Mouse (Mus musculus) thymus, adult 2 months (tissue): Measurements from ENCODE around the gene Susd6.

Source experiments
- CTCF ChIP-seq: fragments of 200-500 bp; IDR thresholded peaks from 2 replicates; pipeline ENCODE4 v1.5.1; 2012; ENCODE audit warnings: mild to moderate bottlenecking, control low read depth, low read length, moderate library complexity, borderline replicate concordance; ENCODE audit not compliant: control insufficient read depth, poor library complexity, insufficient read depth; ENCODE audit errors: extremely low read depth
- POLR2A ChIP-seq: fragments of 200-500 bp; IDR thresholded peaks from 2 replicates; pipeline ENCODE4 v1.6.1; 2012; ENCODE audit warnings: mild to moderate bottlenecking, low read length, control low read depth, moderate library complexity; ENCODE audit not compliant: control insufficient read depth, poor library complexity, insufficient read depth; ENCODE audit errors: extremely low read depth

- TF ChIP-seq CTCF, result no peak
- no peak for TF ChIP-seq POLR2A
Observed at GRCm38 (mm10) chr12:80813872-80814271, 23.6 kb downstream of the Susd6 start.
